Mouse (Mus musculus) retina, embryonic 14.5 days (tissue): ENCODE data around the gene Nono.
A peak's percentile ranks its signal among the peaks of the same experiment; 100 is the strongest.

ENCODE experiments used
- DNase-seq: peaks from one replicate; pipeline ENCODE4 v3.0.0-alpha.2; 2015; ENCODE audit warnings: low spot score

The Nono gene

DNA sequence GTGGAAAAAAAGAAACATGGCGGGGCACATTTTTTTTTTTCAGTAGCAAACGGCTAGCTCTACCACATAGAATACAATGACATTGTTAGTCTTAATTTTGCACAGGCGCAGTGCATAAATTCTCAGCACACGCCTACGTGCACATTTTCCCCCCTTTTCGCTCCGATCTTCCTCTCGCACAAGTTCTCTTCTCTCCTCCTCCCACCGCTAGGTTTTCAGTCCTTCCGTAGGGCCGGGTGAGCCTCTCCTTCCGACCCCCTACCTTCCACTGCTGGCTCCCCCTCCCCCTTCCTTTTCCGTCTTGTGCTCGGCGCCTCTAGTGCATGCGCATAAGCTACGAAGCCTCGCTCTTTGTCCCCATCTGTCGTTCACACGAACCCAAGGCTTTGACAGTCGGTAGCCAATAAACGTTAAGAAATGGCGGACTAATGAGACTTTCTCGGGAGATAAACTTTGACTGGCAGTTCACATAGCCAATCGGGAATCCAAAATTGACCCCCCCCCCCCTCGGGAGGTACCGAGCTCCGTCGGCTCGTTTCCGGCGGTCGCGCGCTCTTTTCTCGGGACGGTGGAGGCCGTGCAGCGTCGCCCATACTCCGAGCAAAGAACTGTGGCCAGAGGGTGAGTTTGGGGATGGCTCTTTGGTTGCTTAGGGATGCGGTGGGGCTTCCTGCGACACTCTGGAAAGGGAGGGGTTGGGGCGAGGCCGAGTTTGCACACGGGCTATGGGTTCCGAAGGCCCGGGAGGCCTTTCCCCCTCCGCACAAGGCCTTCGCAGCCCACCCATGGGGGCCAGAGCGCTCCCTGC is at the start of gene Nono:
Gene Nono (plus strand): TSS at position 177 of the 808 bp plus-strand sequence.
- DNase-seq = peak; percentile 94

DNA sequence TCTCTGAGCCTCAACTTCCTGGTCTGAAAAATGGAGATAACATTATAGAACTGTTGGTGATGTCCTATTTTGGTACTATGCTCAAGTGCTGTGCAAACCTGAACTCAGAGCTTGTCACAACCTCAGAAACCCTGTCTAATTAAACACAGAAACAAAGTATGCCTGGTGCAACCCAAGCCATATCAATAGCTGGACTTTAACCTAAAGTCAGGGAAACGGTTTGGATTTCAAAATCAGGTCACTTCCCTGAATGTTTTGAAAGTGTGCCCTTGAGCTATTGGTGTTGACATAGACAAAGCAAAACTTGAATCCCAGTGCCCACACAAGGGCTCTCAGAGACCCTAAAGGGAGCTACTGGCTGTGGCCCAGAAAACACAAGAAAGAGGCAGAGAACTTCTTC is 49.4 kb upstream of the Nono start:
- DNase-seq = no peak

DNA sequence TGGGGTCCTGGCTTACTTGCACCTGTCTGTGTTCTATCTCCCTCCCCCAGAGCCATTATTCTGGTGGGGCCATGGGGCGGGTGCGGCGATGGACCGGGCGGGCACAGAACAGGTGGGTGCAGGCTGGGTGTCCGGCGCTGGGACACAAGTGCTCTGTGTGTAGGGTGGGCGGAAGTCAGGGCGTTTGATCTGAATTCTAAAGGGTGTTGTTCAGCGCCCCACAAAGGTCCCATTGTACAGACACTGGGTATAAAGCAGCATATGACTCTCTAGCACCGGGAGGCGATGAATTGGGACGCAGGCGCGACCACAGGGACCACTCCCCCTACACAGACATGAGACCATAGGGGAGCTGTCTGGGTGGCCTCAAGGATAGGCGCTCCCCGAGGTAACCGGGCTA is 45.7 kb upstream of the Nono start:
- DNase-seq = no peak

DNA sequence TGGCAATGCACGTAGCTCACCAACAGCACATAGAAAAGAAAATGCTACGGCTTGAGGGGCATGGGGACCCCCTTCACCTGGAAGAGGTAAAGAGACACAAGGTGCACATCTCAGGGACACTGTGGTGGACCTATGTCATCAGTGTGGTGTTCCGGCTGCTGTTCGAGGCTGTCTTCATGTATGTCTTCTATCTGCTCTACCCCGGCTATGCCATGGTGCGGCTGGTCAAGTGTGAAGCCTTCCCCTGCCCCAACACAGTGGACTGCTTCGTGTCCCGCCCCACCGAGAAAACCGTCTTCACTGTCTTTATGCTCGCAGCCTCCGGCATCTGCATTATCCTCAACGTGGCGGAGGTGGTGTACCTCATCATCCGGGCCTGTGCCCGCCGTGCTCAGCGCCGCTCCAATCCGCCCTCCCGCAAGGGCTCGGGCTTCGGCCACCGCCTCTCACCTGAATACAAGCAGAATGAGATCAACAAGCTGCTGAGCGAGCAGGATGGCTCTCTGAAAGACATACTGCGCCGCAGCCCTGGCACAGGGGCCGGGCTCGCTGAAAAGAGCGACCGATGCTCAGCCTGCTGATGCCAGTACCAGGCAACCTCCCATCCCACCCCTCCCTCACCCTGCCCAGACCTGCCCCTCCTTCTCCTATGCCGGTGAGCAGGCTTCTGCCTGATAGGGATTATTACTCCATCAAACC is 44.5 kb upstream of the Nono start:
- DNase-seq = no peak

DNA sequence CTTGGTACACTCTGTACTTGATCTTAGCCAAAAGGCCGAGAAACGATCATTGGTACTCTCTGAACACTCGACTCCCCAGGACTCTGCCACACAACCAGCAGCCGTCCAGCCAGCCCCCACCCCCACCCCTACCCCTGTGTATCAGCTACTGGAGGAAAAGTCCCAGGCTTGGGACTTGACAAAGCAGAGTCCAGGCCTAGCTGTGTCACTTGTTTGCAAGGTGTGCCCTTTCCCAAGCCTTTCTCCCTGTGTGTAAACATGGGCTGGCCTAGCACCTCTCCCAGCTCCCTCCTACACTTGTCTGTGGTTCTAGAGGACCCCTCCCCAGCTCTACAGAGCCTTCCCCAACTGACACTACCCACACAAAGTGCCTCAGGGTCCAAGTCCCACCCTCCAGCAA is 42.9 kb upstream of the Nono start:
- no peak for DNase-seq

DNA sequence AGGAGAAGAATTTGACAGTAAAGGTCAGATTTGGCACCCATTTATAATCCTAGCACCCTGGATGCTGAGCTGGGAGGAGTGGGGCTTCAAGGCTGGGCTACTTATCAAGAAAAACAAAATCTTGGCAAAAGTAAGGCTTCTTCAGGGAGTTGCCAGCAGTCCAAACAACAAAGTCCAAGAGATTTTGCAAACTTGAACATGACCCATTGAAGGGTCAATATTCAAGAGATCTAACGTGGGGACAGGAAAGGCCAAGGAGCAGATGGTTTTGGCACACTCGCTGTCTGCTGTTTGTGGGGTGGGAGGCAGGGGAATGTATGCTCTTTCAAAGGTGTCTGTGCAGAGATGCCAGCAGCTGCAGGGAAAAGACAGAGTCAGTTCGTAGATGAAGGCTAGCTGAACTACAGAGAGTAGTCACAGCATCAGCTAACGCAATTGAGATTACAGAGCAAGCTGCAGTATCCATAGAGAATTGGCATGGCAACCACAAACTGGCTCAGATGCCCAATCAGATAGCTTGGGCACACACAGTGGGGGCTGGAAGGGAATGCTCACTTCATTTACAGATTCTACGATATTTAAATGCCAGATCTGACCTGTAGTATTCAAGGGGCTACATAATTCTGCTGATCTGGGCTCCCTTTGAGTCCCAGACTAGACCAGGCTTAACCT is 40.1 kb upstream of the Nono start:
- DNase-seq = no peak

GRCm38 (mm10) chrX:101394341-101394740 is 34.8 kb upstream of the Nono start:
- DNase-seq = no peak

GRCm38 (mm10) chrX:101396459-101396858 is 32.7 kb upstream of the Nono start:
- DNase-seq = no peak

GRCm38 (mm10) chrX:101418946-101419724 is 10.0 kb upstream of the Nono start:
- peak; percentile 42 for DNase-seq

- DNase-seq = peak; percentile 85
Measured at GRCm38 (mm10) chrX:101419725-101420699, 9.1 kb upstream of the Nono start.

DNA sequence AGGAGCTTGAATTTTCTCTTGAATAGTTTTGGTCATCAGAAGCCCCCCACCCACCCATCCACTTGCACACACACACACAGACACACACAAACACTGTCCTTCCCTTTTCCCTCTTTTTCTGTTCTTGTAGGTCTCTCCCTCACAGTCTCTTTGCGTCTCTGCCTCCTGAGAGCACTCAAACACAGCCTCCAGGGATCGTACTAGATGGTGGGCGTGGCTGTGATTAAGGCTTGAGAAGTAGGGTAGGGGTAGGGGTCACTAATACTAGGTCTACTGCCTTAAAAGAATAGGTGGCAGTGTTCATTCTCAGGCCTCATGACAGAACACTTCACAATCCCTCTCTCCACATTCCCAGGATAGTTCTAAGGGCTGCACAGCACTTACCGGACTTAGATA is 8.4 kb upstream of the Nono start, which contains the start of gene Zmym3:
Gene Zmym3 (minus strand): TSS at position 150 of the 396 bp plus-strand sequence.
- peak; percentile 17 for DNase-seq

DNA sequence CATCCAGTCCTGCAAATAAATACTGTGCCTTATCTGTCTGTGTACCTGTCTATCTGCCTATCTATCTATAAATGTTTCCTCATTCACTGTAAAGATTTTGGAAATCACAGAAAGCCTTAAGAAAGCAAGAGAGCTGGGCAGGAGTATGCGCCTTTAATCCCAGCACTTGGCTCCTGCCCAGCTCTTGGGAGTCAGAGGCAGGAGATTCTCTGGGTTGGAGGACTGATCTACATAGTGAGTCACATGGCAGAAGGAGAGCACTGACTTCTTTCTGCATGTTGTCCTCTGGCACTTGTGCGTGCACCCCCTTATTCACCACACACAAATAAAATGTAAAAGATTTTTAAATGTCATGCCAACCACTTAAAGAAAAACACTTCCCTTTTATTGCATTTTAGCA is 5.7 kb upstream of the Nono start:
- DNase-seq = no peak

DNA sequence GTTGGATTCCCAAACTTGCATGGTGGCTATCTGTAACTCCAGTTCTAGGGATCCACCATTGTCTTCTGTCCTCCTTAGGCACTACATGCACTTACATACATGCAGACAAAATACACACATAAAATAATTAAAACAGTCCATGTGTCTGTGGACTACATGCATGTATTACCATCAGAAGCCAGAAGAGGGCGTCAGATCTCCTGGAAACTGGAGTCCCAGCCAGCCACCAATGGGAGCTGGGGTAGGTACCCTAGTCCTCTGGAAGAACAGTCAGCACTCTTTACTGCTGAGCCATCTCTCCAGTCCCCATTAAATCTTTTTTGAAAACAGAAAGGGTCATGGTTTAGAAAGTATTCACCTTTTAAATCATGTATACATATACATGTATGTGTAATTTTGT is 1.3 kb upstream of the Nono start:
- peak; percentile 16 for DNase-seq

- no peak for DNase-seq
Measured at GRCm38 (mm10) chrX:101428785-101429141, 355 bp upstream of the Nono start.

DNA sequence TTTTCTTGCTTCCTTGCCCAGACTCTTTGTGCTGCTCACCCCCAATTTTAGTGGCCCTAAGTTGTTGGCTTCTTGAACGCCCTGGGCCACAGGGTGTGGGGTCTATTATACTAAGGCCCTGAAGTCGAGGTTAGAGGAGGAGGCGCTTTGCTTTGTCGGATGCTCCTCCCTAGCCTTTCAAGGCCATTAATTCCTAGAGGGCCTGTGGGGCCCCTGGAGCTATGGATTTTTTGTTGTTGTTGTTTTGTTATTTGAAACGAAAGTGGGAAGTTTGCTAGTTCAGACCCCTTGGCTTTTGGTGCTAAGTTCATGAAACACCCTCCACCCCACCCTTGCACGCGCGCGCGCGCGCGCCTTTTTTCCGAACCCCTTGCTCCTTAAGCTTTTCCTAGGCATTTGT is 858 bp downstream of the Nono start:
- DNase-seq = no peak

DNA sequence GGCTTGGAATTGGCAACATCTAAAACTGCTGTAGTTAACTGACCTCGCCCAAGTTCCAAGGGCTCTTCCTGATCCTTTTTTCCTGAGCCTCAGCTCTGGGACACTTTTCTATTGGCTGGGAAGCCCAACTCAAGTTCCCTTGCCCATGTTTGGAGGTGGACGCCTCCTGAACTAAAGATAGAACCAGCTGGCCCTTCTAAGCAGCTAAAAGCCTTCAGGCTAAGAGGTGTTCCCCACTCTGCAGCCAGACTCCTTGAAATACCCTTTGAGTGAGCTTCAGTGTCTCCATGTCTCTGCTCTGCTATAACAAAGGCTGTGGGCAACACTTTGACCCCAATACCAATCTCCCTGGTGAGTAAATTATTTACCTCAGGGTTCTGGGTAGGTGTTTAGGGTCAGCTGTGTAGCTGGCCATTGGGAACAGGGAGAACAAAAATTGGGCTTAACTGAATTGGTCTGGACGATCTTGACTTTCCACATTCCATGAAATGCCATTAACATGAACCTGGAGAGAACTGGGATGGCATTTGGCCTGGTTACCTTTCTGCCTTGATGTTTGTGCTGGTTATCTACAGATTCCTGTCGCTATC is 19.9 kb downstream of the Nono start, which contains the start of gene Itgb1bp2:
Gene Itgb1bp2 (plus strand): TSS at position 203 of the 590 bp plus-strand sequence.
- DNase-seq = no peak

- DNase-seq = no peak
Measured at GRCm38 (mm10) chrX:101451147-101451546, 22.0 kb downstream of the Nono start.

GRCm38 (mm10) chrX:101451591-101451990 is 22.5 kb downstream of the Nono start:
- no peak for DNase-seq

GRCm38 (mm10) chrX:101472202-101472601 is 43.1 kb downstream of the Nono start:
- no peak for DNase-seq

DNA sequence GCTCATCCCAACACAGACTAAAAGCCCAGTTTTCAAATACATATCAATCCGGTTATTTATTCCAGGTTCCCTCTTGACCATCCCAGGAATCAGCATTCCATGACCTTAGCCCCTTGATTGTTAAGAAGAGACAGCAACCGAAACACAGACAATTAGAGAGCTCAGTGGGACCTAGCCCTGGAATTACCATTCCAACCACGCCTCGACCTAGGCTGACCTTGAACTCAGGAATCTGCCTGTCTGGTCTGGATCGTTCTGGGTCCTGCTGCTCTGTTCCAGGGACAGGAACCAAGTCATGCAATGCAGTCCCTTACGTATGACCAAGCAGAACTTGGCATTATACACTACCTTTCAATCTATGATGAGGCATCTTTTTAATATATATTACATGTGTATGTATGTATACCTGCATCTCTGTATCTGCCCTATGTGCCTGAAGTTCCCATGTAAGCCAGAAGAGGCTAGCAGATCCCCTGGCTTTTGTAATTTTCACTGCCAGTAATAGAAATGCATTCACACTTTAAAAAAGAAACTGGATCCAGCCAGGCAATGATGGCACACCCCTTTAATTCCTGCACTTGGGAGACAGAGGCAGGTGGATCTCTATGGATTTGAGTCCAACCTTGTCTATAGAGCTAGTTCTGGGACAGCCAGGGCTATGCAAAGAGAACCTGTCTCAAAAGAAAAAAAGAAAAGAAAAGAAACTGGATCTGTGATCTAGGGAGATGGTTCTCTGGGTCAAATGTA is 52.7 kb downstream of the Nono start:
- DNase-seq = no peak
